Mouse (Mus musculus) kidney, adult 2 months (tissue): Measurements from ENCODE around the gene Ptk7. TPM values are rescaled to one million over a fixed set of nuclear protein-coding genes. Genes with fewer than 3 reads are reported as not detected.

Source experiments
- DNase-seq: peaks from one replicate; pipeline ENCODE4 v3.0.0; 2021
- H3K27ac ChIP-seq: fragments of 200-500 bp; 2 replicates; pipeline ENCODE4 v1.5.1; 2012; ENCODE audit warnings: low read depth, low read length, control low read depth, inconsistent platforms; ENCODE audit not compliant: insufficient read depth
- H3K27me3 ChIP-seq: fragments of 200-500 bp; replicated peaks from 2 replicates; pipeline ENCODE4 v1.6.1; 2012; ENCODE audit warnings: mild to moderate bottlenecking, moderate library complexity, low read length, inconsistent platforms; ENCODE audit not compliant: control insufficient read depth, insufficient read depth
- H3K36me3 ChIP-seq: fragments of 200-500 bp; 2 replicates; pipeline ENCODE4 v1.6.1; 2012; ENCODE audit warnings: mild to moderate bottlenecking, moderate library complexity, low read length, inconsistent platforms; ENCODE audit not compliant: control insufficient read depth, insufficient read depth
- H3K4me1 ChIP-seq: fragments of 200-500 bp; 2 replicates; pipeline ENCODE4 v1.6.1; 2011; ENCODE audit warnings: low read length; ENCODE audit not compliant: control insufficient read depth, insufficient read depth
- H3K4me3 ChIP-seq: fragments of 200-500 bp; 2 replicates; pipeline ENCODE4 v1.5.1; 2011; ENCODE audit warnings: mild to moderate bottlenecking, low read depth, low read length, control low read depth; ENCODE audit not compliant: insufficient read depth
- CTCF ChIP-seq: fragments of 200-500 bp; conservative IDR thresholded peaks from 2 replicates; pipeline ENCODE4 v1.5.1; 2011; ENCODE audit warnings: low read depth, mild to moderate bottlenecking, control low read depth, low read length, moderate library complexity, mixed read lengths; ENCODE audit not compliant: insufficient read depth, insufficient read length
- POLR2A ChIP-seq: fragments of 200-500 bp; IDR thresholded peaks from one replicate; pipeline ENCODE4 v1.6.1; 2011; ENCODE audit warnings: low read depth, low read length, control low read depth
- WGBS: fragments of 180-500 bp; shearing (Covaris S2); methylation state at CpG from one replicate; pipeline ENCODE4 v1.1.7; 2018; 5-methylcytosine and 5-hydroxymethylcytosine counted together
- polyA plus RNA-seq: library from polyadenylated mRNA; depleted of rRNA; stranded (reverse); fragments of >200 nt; gene quantifications from 2 replicates; pipeline ENCODE4 v1.2.3, GENCODE M21; 2012

Ptk7 gene
- polyA plus RNA-seq, 1 experiment: 9.4 TPM

- TF ChIP-seq CTCF: peak; percentile 25; the same call in 1 of the 2 replicates
- no peak for TF ChIP-seq POLR2A
- Histone ChIP-seq H3K36me3 (no peaks in the 10 kb centered on the region), H3K4me1 (peaks cover 14% of the 10 kb centered on the region), H3K27ac (peak within 1 kb of the TSS; percentile 87), H3K4me3 (peak within 1 kb of the TSS; percentile 91), H3K27me3 (no peaks in the 10 kb centered on the region)
- DNase-seq: peak; percentile 99
- WGBS: under 1% methylated on average over 87 of the region's 87 CpGs
These were observed 73.4 kb downstream of the Ptk7 start, which contains the start of gene Srf for GRCm38 (mm10) chr17:46555673-46556583. Gene Srf, minus strand, starts transcription at chr17:46556175.

DNA sequence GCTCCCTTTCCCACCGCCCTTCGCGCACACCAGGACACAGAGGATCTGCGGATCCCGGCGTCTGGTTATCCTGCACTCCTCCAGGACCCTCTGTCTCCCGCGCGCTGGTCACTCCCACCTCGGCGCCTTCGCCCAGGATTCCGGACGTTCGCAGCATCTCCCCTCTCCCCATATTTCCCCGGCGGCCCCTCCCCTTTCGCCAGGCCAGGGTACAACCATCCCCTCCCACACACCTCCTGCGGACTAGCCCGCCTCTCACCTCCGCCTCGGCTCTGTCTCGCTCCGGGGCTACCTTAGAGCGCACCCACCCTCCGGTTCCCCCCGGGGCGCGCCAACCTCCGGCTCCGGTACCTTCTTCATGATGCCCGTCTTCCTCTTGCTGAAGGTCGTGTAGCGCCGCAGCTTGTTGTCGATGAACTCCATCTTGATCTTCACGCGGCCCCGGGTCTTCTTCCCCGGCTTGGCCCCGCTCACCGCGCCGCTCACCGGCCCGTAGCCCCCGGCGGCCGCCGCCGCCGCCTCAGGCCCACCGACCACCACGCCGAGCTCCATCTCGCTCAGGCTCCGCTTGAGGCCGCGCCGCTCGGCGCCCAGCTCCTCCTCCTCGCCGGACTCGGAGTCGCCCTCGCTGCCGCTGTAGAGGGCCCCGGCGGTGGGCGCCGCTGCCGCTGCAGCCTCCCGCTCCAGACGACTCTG, 74.2 kb downstream of the Ptk7 start:
- WGBS: 1% methylated on average over 75 of the region's 75 CpGs
- no peak for TF ChIP-seq CTCF
- TF ChIP-seq POLR2A: no peak
- H3K27me3 ChIP-seq: no peaks in the 10 kb centered on the region
- no peaks in the 10 kb centered on the region for H3K36me3 ChIP-seq
- peak; percentile 41 for DNase-seq
- peak overlapping the region; percentile 91 for H3K4me3 ChIP-seq
- peaks cover 14% of the 10 kb centered on the region for H3K4me1 ChIP-seq
- H3K27ac ChIP-seq: peak overlapping the region; percentile 10; the same call in 1 of the 2 replicates

DNA sequence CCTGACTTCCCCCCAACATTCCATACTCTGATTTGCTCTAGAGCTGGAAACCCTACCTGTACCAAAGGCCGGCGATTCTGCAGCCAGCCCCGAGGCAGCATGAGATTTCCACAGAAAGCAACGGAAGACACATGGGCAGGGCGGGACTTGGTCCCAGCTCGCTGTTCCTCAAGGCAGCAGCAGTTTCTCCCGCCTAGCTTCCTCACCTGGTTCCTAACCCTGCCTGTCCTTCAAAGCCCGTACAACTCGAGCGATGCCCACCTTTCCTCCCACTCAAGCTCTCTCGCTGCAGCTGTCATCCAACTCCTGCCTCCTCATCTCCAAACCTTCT, 74.7 kb downstream of the Ptk7 start:
- DNase-seq: peak; percentile 29
- TF ChIP-seq CTCF (no peak), POLR2A (no peak)
- Histone ChIP-seq H3K27ac (no peak overlapping the region), H3K27me3 (no peaks in the 10 kb centered on the region), H3K36me3 (no peaks in the 10 kb centered on the region), H3K4me1 (peaks cover 14% of the 10 kb centered on the region), H3K4me3 (peak overlapping the region; percentile 91)
- 0% methylated on average over 11 of the region's 11 CpGs for WGBS

DNA sequence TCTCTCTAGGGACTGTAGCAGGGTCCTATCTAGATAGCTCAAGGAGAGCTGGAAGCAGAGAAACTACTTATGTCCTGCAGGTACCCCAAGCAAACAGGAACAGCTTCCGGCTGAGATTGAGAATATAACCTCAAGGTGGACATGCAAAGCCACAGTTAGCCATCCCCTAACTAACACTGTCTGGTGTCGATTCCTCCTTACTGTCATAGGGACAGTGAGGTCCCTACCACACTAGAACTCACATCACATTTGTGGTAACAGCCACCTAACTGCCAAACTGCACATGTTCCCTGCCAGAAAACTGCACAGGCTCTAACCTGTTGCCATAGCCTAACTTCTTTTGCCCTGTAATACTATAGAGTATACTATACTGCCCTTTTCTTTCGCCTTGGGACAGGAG, 75.4 kb downstream of the Ptk7 start:
- H3K4me1 ChIP-seq: peaks cover 14% of the 10 kb centered on the region
- no peaks in the 10 kb centered on the region for H3K27me3 ChIP-seq
- peak overlapping the region; percentile 12; the same call in 1 of the 2 replicates for H3K4me3 ChIP-seq
- no peak for TF ChIP-seq POLR2A
- no peak for TF ChIP-seq CTCF
- no peak overlapping the region for H3K27ac ChIP-seq
- no peaks in the 10 kb centered on the region for H3K36me3 ChIP-seq
- 73% methylated on average over 3 of the region's 3 CpGs for WGBS
- DNase-seq: no peak

DNA sequence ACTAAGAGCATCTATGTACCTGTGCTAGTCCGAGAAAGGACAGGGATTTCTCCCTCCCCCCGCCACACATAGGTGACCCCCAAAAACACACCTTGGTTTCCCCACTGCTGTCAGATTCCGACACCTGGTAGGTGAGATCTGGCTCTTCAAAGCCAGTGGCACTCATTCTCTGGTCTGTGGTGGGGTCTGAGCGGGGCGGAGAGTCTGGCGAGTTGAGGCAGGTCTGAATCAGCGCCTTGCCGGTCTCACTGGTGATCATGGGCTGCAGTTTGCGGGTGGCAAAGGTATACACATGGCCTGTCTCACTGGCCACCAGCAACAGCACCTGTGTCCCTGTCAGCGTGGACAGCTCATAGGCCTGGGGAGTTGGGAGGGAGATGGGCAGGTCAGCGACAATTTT, 75.8 kb downstream of the Ptk7 start:
- no peak for DNase-seq
- 0 out of 2 replicates have a peak overlapping the region, but pooled peaks have one; percentile 13 for H3K4me3 ChIP-seq
- no peaks in the 10 kb centered on the region for H3K36me3 ChIP-seq
- TF ChIP-seq POLR2A (no peak), CTCF (no peak)
- H3K27ac ChIP-seq: peak overlapping the region; percentile 79
- H3K4me1 ChIP-seq: peaks cover 14% of the 10 kb centered on the region
- 65% methylated on average over 11 of the region's 11 CpGs for WGBS
- H3K27me3 ChIP-seq: no peaks in the 10 kb centered on the region

GRCm38 (mm10) chr17:46552841-46553423, 76.4 kb downstream of the Ptk7 start:
- no peaks in the 10 kb centered on the region for H3K36me3 ChIP-seq
- TF ChIP-seq CTCF (no peak), POLR2A (no peak)
- H3K27ac ChIP-seq: peak overlapping the region; percentile 95
- WGBS: 2% methylated on average over 24 of the region's 24 CpGs
- peak overlapping the region; percentile 46 for H3K4me3 ChIP-seq
- DNase-seq: peak; percentile 97
- H3K4me1 ChIP-seq: peaks cover 14% of the 10 kb centered on the region
- H3K27me3 ChIP-seq: no peaks in the 10 kb centered on the region

DNA sequence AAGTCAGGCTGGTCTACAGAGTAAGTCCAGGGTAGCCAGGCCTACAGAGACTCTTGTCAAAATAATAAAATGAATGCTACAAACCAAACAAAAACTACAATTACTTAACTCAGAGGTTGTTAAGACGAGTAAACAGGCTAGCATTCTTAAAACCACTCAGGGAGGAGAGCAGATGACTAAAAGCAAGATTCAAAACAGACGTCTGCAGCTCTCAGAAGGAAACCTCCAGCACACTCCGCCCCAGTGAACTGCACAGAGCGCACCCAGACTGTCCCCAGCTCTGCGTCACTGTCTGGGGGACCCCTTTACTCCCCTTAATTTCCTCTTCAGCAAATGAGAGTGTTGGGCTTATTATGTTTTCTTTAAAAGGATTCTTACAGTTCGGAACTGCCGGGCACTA, 77.2 kb downstream of the Ptk7 start:
- 85% methylated on average over 7 of the region's 7 CpGs for WGBS
- Histone ChIP-seq H3K27me3 (no peaks in the 10 kb centered on the region), H3K4me3 (no peak overlapping the region), H3K4me1 (peaks cover 14% of the 10 kb centered on the region), H3K27ac (no peak overlapping the region), H3K36me3 (no peaks in the 10 kb centered on the region)
- no peak for TF ChIP-seq POLR2A
- TF ChIP-seq CTCF: no peak
- no peak for DNase-seq
